Mouse (Mus musculus): ENCODE results near the gene Pax1. TPM values are rescaled to one million over a fixed set of nuclear protein-coding genes. Genes with fewer than 3 reads are reported as not detected.

The Pax1 gene
- polyA plus RNA-seq, 1 experiment from 2014 or later: not detected

- Histone ChIP-seq H3K9ac (ENCODE audit: low read length) (no peak overlapping the region), H3K27ac (ENCODE audit: low read length) (no peak overlapping the region), H3K4me3 (replicated peaks; ENCODE audit: low read length) (no peak overlapping the region), H3K9me3 (replicated peaks; ENCODE audit: control insufficient read depth, low read length) (no peaks in the 10 kb centered on the region), H3K4me1 (ENCODE audit: control insufficient read depth, insufficient read depth, low read length) (no peaks in the 10 kb centered on the region), H3K27me3 (ENCODE audit: control insufficient read depth, insufficient read depth, low read length) (peaks cover 3% of the 10 kb centered on the region; the same call in 1 of the 2 replicates), H3K4me2 (ENCODE audit: low read depth, low read length) (no peak overlapping the region), H3K36me3 (ENCODE audit: control insufficient read depth, insufficient read depth, low read length) (no peaks in the 10 kb centered on the region)
- ATAC-seq (ENCODE audit: insufficient read depth, low FRiP score): no peak
- 77% methylated on average over 2 of the region's 2 CpGs for WGBS
Observed at GRCm38 (mm10) chr2:147383373-147383772, 21.6 kb downstream of the Pax1 start.

DNA sequence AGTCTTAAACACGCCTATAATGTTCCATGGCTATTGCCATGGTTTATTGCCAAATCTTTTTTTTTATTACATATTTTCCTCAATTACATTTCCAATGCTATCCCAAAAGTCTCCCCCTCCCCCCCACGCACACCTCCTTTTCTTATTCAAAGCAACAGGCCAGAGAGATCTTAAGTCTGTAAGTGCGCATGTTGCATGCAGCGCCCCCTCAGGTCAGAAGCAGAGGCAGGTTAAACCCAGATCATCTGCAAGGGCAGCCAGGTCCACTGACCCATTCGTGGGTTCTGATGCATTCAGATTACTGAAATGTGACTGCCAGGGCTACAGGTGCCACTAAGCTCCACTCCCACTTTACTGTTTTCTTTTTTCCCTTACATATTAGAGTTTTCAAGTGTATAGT, 25.2 kb downstream of the Pax1 start:
- H3K27ac ChIP-seq (ENCODE audit: low read length): no peak overlapping the region
- WGBS: 48% methylated on average over 5 of the region's 5 CpGs
- H3K9ac ChIP-seq (ENCODE audit: low read length): no peak overlapping the region
- no peak overlapping the region for H3K4me3 ChIP-seq (replicated peaks; ENCODE audit: low read length)
- H3K36me3 ChIP-seq (ENCODE audit: control insufficient read depth, insufficient read depth, low read length): no peaks in the 10 kb centered on the region
- no peaks in the 10 kb centered on the region for H3K27me3 ChIP-seq (ENCODE audit: control insufficient read depth, insufficient read depth, low read length)
- H3K4me1 ChIP-seq (ENCODE audit: control insufficient read depth, insufficient read depth, low read length): no peaks in the 10 kb centered on the region
- no peak overlapping the region for H3K4me2 ChIP-seq (ENCODE audit: low read depth, low read length)
- H3K9me3 ChIP-seq (replicated peaks; ENCODE audit: control insufficient read depth, low read length): no peaks in the 10 kb centered on the region
- ATAC-seq (ENCODE audit: insufficient read depth, low FRiP score): no peak

DNA sequence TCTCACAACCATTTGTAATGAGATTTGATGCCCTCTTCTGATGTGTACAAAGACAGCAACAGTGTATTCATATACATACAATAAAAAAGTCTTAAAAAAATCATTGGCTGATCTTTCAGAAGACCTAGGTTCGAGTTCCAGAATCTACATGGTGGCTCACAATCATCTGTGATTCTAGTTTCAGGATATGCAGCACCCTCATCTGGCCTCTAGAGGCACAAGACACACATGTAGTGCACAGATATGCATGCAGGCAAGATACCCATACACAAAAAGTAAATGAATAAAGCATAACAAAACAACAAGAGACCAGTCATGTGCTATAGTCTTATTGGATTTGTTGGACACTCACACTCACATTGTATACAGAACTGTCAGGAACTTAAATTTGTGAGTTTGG, 47.6 kb downstream of the Pax1 start:
- Histone ChIP-seq H3K4me2 (ENCODE audit: low read depth, low read length) (no peak overlapping the region), H3K9ac (ENCODE audit: low read length) (no peak overlapping the region), H3K27me3 (ENCODE audit: control insufficient read depth, insufficient read depth, low read length) (no peaks in the 10 kb centered on the region; the same call in 1 of the 2 replicates), H3K4me1 (ENCODE audit: control insufficient read depth, insufficient read depth, low read length) (no peaks in the 10 kb centered on the region), H3K27ac (ENCODE audit: low read length) (no peak overlapping the region), H3K4me3 (replicated peaks; ENCODE audit: low read length) (no peak overlapping the region), H3K36me3 (ENCODE audit: control insufficient read depth, insufficient read depth, low read length) (no peaks in the 10 kb centered on the region), H3K9me3 (replicated peaks; ENCODE audit: control insufficient read depth, low read length) (no peaks in the 10 kb centered on the region)
- ATAC-seq (ENCODE audit: insufficient read depth, low FRiP score): no peak
- WGBS: 62% methylated on average over 1 of the region's 1 CpGs

GRCm38 (mm10) chr2:147415037-147415436, 53.3 kb downstream of the Pax1 start:
- no peaks in the 10 kb centered on the region; the same call in 1 of the 2 replicates for H3K27me3 ChIP-seq (ENCODE audit: control insufficient read depth, insufficient read depth, low read length)
- no peak overlapping the region for H3K4me3 ChIP-seq (replicated peaks; ENCODE audit: low read length)
- no peak overlapping the region for H3K4me2 ChIP-seq (ENCODE audit: low read depth, low read length)
- no peak overlapping the region for H3K27ac ChIP-seq (ENCODE audit: low read length)
- no peak overlapping the region for H3K9ac ChIP-seq (ENCODE audit: low read length)
- ATAC-seq (ENCODE audit: insufficient read depth, low FRiP score): no peak
- H3K9me3 ChIP-seq (replicated peaks; ENCODE audit: control insufficient read depth, low read length): no peaks in the 10 kb centered on the region
- H3K4me1 ChIP-seq (ENCODE audit: control insufficient read depth, insufficient read depth, low read length): no peaks in the 10 kb centered on the region
- no peaks in the 10 kb centered on the region for H3K36me3 ChIP-seq (ENCODE audit: control insufficient read depth, insufficient read depth, low read length)
- WGBS: 91% methylated on average over 3 of the region's 3 CpGs

DNA sequence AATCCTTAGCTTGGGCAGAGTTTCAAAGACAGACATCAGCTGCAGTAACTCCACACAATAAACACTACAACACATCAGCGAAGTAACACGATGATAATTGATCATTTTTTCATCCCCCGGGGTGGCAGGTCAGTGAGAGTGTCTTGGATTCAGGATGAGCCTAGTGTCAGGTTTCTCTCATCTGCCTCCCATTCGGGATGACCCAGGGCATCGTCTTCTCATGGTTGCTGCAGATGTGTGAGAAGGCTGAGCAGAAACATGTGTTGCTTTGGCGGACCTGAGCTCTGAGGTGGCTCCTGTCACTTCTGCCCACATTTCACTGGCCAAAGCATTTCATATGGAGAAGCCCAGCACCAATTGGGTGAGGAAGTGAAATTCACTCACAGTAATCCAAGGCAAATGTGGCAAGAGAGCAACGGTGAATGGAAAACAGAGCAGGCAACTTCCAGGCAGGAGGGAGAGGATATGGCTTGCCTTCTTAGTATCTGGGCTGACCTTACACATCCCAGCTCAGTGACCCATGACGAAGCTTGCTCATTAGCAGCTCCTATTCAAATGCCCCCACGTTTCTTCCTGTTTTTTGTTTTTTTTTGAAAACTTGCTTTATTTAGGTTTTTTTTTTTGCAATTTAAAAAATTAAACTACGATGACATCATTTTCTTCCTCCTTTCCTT, 63.0 kb downstream of the Pax1 start:
- H3K27me3 ChIP-seq (ENCODE audit: control insufficient read depth, insufficient read depth, low read length): no peaks in the 10 kb centered on the region
- WGBS: 46% methylated on average over 10 of the region's 10 CpGs
- ATAC-seq (ENCODE audit: insufficient read depth, low FRiP score): no peak

GRCm38 (mm10) chr2:147429607-147430356, 68.1 kb downstream of the Pax1 start:
- no peak overlapping the region for H3K9ac ChIP-seq (ENCODE audit: low read length)
- no peaks in the 10 kb centered on the region for H3K27me3 ChIP-seq (ENCODE audit: control insufficient read depth, insufficient read depth, low read length)
- H3K27ac ChIP-seq (ENCODE audit: low read length): no peak overlapping the region
- no peaks in the 10 kb centered on the region for H3K4me1 ChIP-seq (ENCODE audit: control insufficient read depth, insufficient read depth, low read length)
- 13% methylated on average over 1 of the region's 1 CpGs for WGBS
- no peak overlapping the region for H3K4me3 ChIP-seq (replicated peaks; ENCODE audit: low read length)
- H3K4me2 ChIP-seq (ENCODE audit: low read depth, low read length): no peak overlapping the region
- no peaks in the 10 kb centered on the region for H3K36me3 ChIP-seq (ENCODE audit: control insufficient read depth, insufficient read depth, low read length)
- H3K9me3 ChIP-seq (replicated peaks; ENCODE audit: control insufficient read depth, low read length): no peaks in the 10 kb centered on the region
- no peak for ATAC-seq (ENCODE audit: insufficient read depth, low FRiP score)

More for the DNA sequence above, 63.0 kb downstream of the Pax1 start:
- H3K27ac ChIP-seq (ENCODE audit: low read length): no peak overlapping the region
- no peaks in the 10 kb centered on the region for H3K9me3 ChIP-seq (replicated peaks; ENCODE audit: control insufficient read depth, low read length)
- H3K4me3 ChIP-seq (replicated peaks; ENCODE audit: low read length): no peak overlapping the region
- H3K9ac ChIP-seq (ENCODE audit: low read length): no peak overlapping the region
- H3K4me1 ChIP-seq (ENCODE audit: control insufficient read depth, insufficient read depth, low read length): no peaks in the 10 kb centered on the region
- H3K36me3 ChIP-seq (ENCODE audit: control insufficient read depth, insufficient read depth, low read length): no peaks in the 10 kb centered on the region
- H3K4me2 ChIP-seq (ENCODE audit: low read depth, low read length): no peak overlapping the region

- Histone ChIP-seq H3K27me3 (ENCODE audit: control insufficient read depth, insufficient read depth, low read length) (no peaks in the 10 kb centered on the region), H3K4me1 (ENCODE audit: control insufficient read depth, insufficient read depth, low read length) (no peaks in the 10 kb centered on the region), H3K9me3 (replicated peaks; ENCODE audit: control insufficient read depth, low read length) (no peaks in the 10 kb centered on the region), H3K27ac (ENCODE audit: low read length) (no peak overlapping the region), H3K9ac (ENCODE audit: low read length) (no peak overlapping the region), H3K4me3 (replicated peaks; ENCODE audit: low read length) (no peak overlapping the region), H3K36me3 (ENCODE audit: control insufficient read depth, insufficient read depth, low read length) (no peaks in the 10 kb centered on the region), H3K4me2 (ENCODE audit: low read depth, low read length) (no peak overlapping the region)
- no peak for ATAC-seq (ENCODE audit: insufficient read depth, low FRiP score)
- 16% methylated on average over 5 of the region's 5 CpGs for WGBS
Observed at GRCm38 (mm10) chr2:147433120-147433519, 71.4 kb downstream of the Pax1 start.

Other genes with a start within 250 kb of the Pax1 start
- gene Nkx2-2, start 167.7 kb upstream of the Pax1 start, polyA plus RNA-seq (2015; fragmentation: Nextera tagmentation; extraction: Ambion mirVana): 1.0 and 1.5 TPM in 2 replicates